Mouse (Mus musculus): ENCODE results near the gene Arid3b. TPM values are rescaled to one million over a fixed set of nuclear protein-coding genes. Genes with fewer than 3 reads are reported as not detected.

Arid3b gene
- polyA plus RNA-seq, 1 experiment from 2014 or later = 2.9 TPM

GRCm38 (mm10) chr9:57765364-57766351 is 70.9 kb downstream of the Arid3b start, which contains the start of gene Clk3:
Gene Clk3, minus strand, starts transcription at chr9:57765860.
- in situ Hi-C loops (cut with MboI; ENCODE audit: low pct_unique_long_range_greater_than_20kb) = no loop called here
- DNase-seq (ENCODE audit: low read depth, low spot score) (no peak), ATAC-seq (peak; percentile 45)
- no peak for TF ChIP-seq CTCF (IDR thresholded peaks at IDR 0.05)
- ChIA-PET POLR2A (interaction anchor here (0.5 to 1.4 kb wide), 4 partner anchors 9 to 109 kb away, joined by 3 to 4 read pairs (median 4); no protein-coding TSS in a partner anchor), CTCF (no interaction called here)
- H3K27me3 ChIP-seq = no peaks in the 10 kb centered on the region

GRCm38 (mm10) chr9:57764974-57765363 is 71.6 kb downstream of the Arid3b start:
- no peak for TF ChIP-seq CTCF (IDR thresholded peaks at IDR 0.05)
- no peaks in the 10 kb centered on the region for H3K27me3 ChIP-seq
- CTCF ChIA-PET = no interaction called here
- POLR2A ChIA-PET = interaction anchor here (0.5 to 1.2 kb wide), 2 partner anchors 11 to 22 kb away, joined by 4 read pairs; no protein-coding TSS in a partner anchor
- DNase-seq (ENCODE audit: low read depth, low spot score) (no peak), ATAC-seq (peak; percentile 74)
- in situ Hi-C loops (cut with MboI; ENCODE audit: low pct_unique_long_range_greater_than_20kb) = no loop called here

- ChIA-PET POLR2A (interaction anchor here (1.2 kb wide), 1 partner anchor 11 kb away, joined by 4 read pairs; no protein-coding TSS in a partner anchor), CTCF (no interaction called here)
- in situ Hi-C loops (cut with MboI; ENCODE audit: low pct_unique_long_range_greater_than_20kb) = no loop called here
- ATAC-seq (peak; percentile 23), DNase-seq (ENCODE audit: low read depth, low spot score) (no peak)
- TF ChIP-seq CTCF (IDR thresholded peaks at IDR 0.05) = no peak
- H3K27me3 ChIP-seq = no peaks in the 10 kb centered on the region
Observed at GRCm38 (mm10) chr9:57764147-57764973, 72.2 kb downstream of the Arid3b start.

GRCm38 (mm10) chr9:57762563-57762991 is 74.0 kb downstream of the Arid3b start:
- POLR2A ChIA-PET = interaction anchor here (1.0 kb wide), 1 partner anchor 235 kb away, joined by 4 read pairs; no protein-coding TSS in a partner anchor
- TF ChIP-seq CTCF (IDR thresholded peaks at IDR 0.05) = no peak
- in situ Hi-C loops (cut with MboI; ENCODE audit: low pct_unique_long_range_greater_than_20kb) = no loop called here
- no peaks in the 10 kb centered on the region for H3K27me3 ChIP-seq
- ATAC-seq = no peak
- CTCF ChIA-PET = interaction anchor here (0.9 to 1.3 kb wide), 2 partner anchors 10 to 18 kb away, joined by 3 to 7 read pairs; no protein-coding TSS in a partner anchor
- no peak for DNase-seq (ENCODE audit: low read depth, low spot score)

- ChIA-PET CTCF (interaction anchor here (0.9 to 1.3 kb wide), 2 partner anchors 9 to 17 kb away, joined by 3 to 7 read pairs; no protein-coding TSS in a partner anchor), POLR2A (interaction anchor here (1.0 kb wide), 1 partner anchor 236 kb away, joined by 4 read pairs; no protein-coding TSS in a partner anchor)
- DNase-seq (ENCODE audit: low read depth, low spot score) = no peak
- no peak for TF ChIP-seq CTCF (IDR thresholded peaks at IDR 0.05)
- no peaks in the 10 kb centered on the region for H3K27me3 ChIP-seq
- in situ Hi-C loops (cut with MboI; ENCODE audit: low pct_unique_long_range_greater_than_20kb) = no loop called here
- ATAC-seq = no peak
Observed at GRCm38 (mm10) chr9:57761563-57762551, 74.7 kb downstream of the Arid3b start.

GRCm38 (mm10) chr9:57760416-57761146 is 76.0 kb downstream of the Arid3b start:
- no peak for TF ChIP-seq CTCF (IDR thresholded peaks at IDR 0.05)
- POLR2A ChIA-PET = no interaction called here

DNA sequence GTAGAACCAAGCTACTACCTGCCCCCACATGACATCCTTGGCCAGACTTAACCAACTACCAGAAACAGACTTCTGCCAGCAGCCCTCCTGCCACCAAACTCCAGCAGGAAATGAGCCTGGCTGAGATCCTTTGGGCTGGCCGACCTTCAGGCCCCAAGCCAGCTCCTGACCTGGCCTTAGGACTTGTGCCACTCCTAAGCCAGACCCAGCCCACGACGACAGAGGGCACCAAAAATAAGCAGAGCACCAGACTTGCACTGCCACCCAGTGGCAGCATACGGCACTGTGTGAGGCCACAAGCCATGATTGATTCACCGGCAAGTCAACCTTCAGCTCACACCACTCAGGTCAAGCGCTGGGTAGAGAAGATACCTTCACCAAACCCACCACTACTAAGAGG is 77.3 kb downstream of the Arid3b start:
- H3K27me3 ChIP-seq = no peaks in the 10 kb centered on the region
- no peak for TF ChIP-seq CTCF (IDR thresholded peaks at IDR 0.05)
- ChIA-PET CTCF (interaction anchor here (0.7 to 2.1 kb wide), 10 partner anchors 10 to 239 kb away, joined by 3 to 15 read pairs (median 3); no protein-coding TSS in a partner anchor), POLR2A (interaction anchor here (0.8 kb wide), 1 partner anchor 10 kb away, joined by 3 read pairs; no protein-coding TSS in a partner anchor)
- ATAC-seq = peak; percentile 47
- in situ Hi-C loops (cut with MboI; ENCODE audit: low pct_unique_long_range_greater_than_20kb) = no loop called here
- DNase-seq (ENCODE audit: low read depth, low spot score) = no peak

More at GRCm38 (mm10) chr9:57760416-57761146, 76.0 kb downstream of the Arid3b start:
- CTCF ChIA-PET = interaction anchor here (0.7 to 2.1 kb wide), 3 partner anchors 8 to 15 kb away, joined by 3 to 15 read pairs (median 3); no protein-coding TSS in a partner anchor
- H3K27me3 ChIP-seq = no peaks in the 10 kb centered on the region
- in situ Hi-C loops (cut with MboI; ENCODE audit: low pct_unique_long_range_greater_than_20kb) = no loop called here
- ATAC-seq (no peak), DNase-seq (ENCODE audit: low read depth, low spot score) (no peak)

- in situ Hi-C loops (cut with MboI; ENCODE audit: low pct_unique_long_range_greater_than_20kb) = no loop called here
- TF ChIP-seq CTCF (IDR thresholded peaks at IDR 0.05) = no peak
- CTCF ChIA-PET = interaction anchor here (1.1 to 2.1 kb wide), 6 partner anchors 9 to 240 kb away, joined by 3 to 15 read pairs (median 8); no protein-coding TSS in a partner anchor
- ATAC-seq = no peak
- no peak for DNase-seq (ENCODE audit: low read depth, low spot score)
- H3K27me3 ChIP-seq = no peaks in the 10 kb centered on the region
- POLR2A ChIA-PET = interaction anchor here (0.7 to 0.8 kb wide), 2 partner anchors 9 to 11 kb away, joined by 3 to 4 read pairs; no protein-coding TSS in a partner anchor
Observed at GRCm38 (mm10) chr9:57758528-57758927, 78.1 kb downstream of the Arid3b start.

Data from Patski (cell line).